Mouse (Mus musculus) G1E (cell line): ENCODE results near the gene Iars2.

ENCODE experiments used
- CTCF ChIP-seq: IDR thresholded peaks from 2 replicates; pipeline ENCODE4 v1.5.1; 2012; ENCODE audit warnings: low read depth, low read length, inconsistent platforms, mixed read lengths
- GATA2 ChIP-seq: IDR thresholded peaks from 2 replicates; pipeline ENCODE4 v1.6.1; 2012; ENCODE audit warnings: low read depth, low read length, inconsistent platforms, borderline replicate concordance
- POLR2AphosphoS5 ChIP-seq: IDR thresholded peaks from 2 replicates; pipeline ENCODE4 v1.6.1; 2012; ENCODE audit warnings: low read depth, low read length, inconsistent platforms; ENCODE audit not compliant: insufficient replicate concordance

- TF ChIP-seq CTCF (no peak), POLR2AphosphoS5 (no peak), GATA2 (no peak)
Measured at GRCm38 (mm10) chr1:185280616-185281015, 48.6 kb downstream of the Iars2 start.
